Mouse (Mus musculus): Measurements from ENCODE around the gene Stat5b. TPM values are rescaled to one million over a fixed set of nuclear protein-coding genes. Genes with fewer than 3 reads are reported as not detected.

The Stat5b gene
- polyA plus RNA-seq, 1 experiment = 0.67 TPM

GRCm38 (mm10) chr11:100735134-100735865, 115.2 kb downstream of the Stat5b start:
- H3K4me1 ChIP-seq (ENCODE audit: control insufficient read depth) = peaks cover 83% of the 10 kb centered on the region
- TF ChIP-seq GATA1 (IDR thresholded peaks at IDR 0.05; ENCODE audit: low read length) (no peak), TAL1 (IDR thresholded peaks at IDR 0.05; ENCODE audit: low read length) (no peak)
- no peaks in the 10 kb centered on the region for H3K27me3 ChIP-seq (ENCODE audit: control insufficient read depth)
- H3K9me3 ChIP-seq (ENCODE audit: control insufficient read depth, low read length) = no peaks in the 10 kb centered on the region
- peaks cover 64% of the 10 kb centered on the region for H3K36me3 ChIP-seq (ENCODE audit: control insufficient read depth)
- peak overlapping the region; percentile 100 for H3K4me3 ChIP-seq (replicated peaks)

Other genes with a start within 250 kb of the Stat5b start
- 3.2 and 4.0 TPM in 2 replicates for gene Nkiras2, start 231.5 kb downstream of the Stat5b start, polyA plus RNA-seq (2012)
- 3.2 and 4.0 TPM in 2 replicates for gene Dnajc7, start 230.6 kb downstream of the Stat5b start, polyA plus RNA-seq (2012)
- not detected in 2 replicates for gene Zfp385c, start 158.3 kb downstream of the Stat5b start, polyA plus RNA-seq (2012)
- gene Dhx58, start 146.5 kb downstream of the Stat5b start, polyA plus RNA-seq (2012) = 0.20 TPM in 1 of 2 replicates, not detected in the other
- gene Kat2a, start 138.3 kb downstream of the Stat5b start, polyA plus RNA-seq (2012) = 0.70 and 0.77 TPM in 2 replicates
- not detected in 2 replicates for gene Hspb9, start 136.9 kb downstream of the Stat5b start, polyA plus RNA-seq (2012)
- 80.2 and 82.1 TPM in 2 replicates for gene Rab5c, start 112.5 kb downstream of the Stat5b start, polyA plus RNA-seq (2012)
- gene Kcnh4, start 90.8 kb downstream of the Stat5b start, polyA plus RNA-seq (2012) = not detected in 2 replicates
- gene Hcrt, start 87.8 kb downstream of the Stat5b start, polyA plus RNA-seq (2012) = not detected in 2 replicates
- gene Ghdc, start 79.8 kb downstream of the Stat5b start, polyA plus RNA-seq (2012) = 0.20 and 0.58 TPM in 2 replicates
- gene Stat5a, start 8.6 kb upstream of the Stat5b start, polyA plus RNA-seq (2012) = 0.17 and 0.25 TPM in 2 replicates
- 0.96 and 1.2 TPM in 2 replicates for gene Stat3, start 88.8 kb upstream of the Stat5b start, polyA plus RNA-seq (2012)
- 0.08 and 0.23 TPM in 2 replicates for gene Cavin1, start 120.2 kb upstream of the Stat5b start, polyA plus RNA-seq (2012)
- gene Atp6v0a1, start 158.7 kb upstream of the Stat5b start, polyA plus RNA-seq (2012) = 14.0 and 15.4 TPM in 2 replicates
- 0.05 and 0.14 TPM in 2 replicates for gene Naglu, start 219.3 kb upstream of the Stat5b start, polyA plus RNA-seq (2012)
- 0.04 and 0.06 TPM in 2 replicates for gene Hsd17b1, start 227.7 kb upstream of the Stat5b start, polyA plus RNA-seq (2012)
- gene Coasy, start 231.8 kb upstream of the Stat5b start, polyA plus RNA-seq (2012) = 0.65 and 0.87 TPM in 2 replicates
- gene Mlx, start 236.6 kb upstream of the Stat5b start, polyA plus RNA-seq (2012) = 1.4 and 1.7 TPM in 2 replicates
- 3.9 and 5.2 TPM in 2 replicates for gene Psmc3ip, start 244.7 kb upstream of the Stat5b start, polyA plus RNA-seq (2012)

Data from erythroblast, embryonic 14.5 days (primary cell).